Mouse (Mus musculus): ENCODE data around the gene Dhh.

The Dhh gene

DNA sequence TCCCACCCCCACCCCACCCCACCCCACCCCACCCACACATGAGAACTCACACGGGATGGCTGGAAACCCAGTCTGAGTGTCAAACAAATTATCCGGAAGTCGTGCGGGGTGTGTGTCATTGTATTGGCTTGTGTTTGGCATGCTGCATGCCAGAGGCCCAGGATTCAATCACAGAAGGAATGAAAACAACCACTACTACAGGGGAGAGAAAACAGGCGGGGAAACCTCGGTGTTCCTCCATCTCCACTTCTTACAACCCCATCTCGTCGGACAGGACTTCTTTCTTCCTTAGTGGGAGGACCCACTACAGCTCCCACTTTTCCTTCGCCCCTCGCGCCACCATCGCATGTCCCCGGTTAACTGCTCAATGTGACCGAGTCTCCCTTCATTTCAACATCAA, 18.8 kb upstream of the Dhh start:
- DNase-seq (ENCODE audit: extremely low spot score, low read depth, low spot score): no peak

DNA sequence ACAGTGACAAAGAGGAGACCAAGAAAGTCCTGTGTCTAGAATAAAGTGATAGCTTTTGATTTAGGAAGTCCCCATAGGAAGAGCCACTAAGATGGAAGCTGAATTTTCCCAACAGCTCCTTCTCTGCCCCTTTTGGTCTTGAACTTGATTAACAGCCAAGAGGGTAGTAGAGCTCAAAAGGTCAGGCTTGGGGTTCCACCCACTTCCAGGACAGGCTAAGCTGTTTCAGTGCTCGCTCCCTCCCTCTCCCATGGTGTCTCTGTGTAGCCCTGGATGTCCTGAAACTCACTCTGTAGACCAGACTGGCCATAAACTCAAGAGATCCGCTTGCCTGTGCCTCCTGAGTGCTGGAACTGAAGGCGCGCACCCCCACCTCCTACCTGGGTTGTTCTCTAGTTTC, 17.7 kb upstream of the Dhh start:
- DNase-seq (ENCODE audit: extremely low spot score, low read depth, low spot score): no peak

DNA sequence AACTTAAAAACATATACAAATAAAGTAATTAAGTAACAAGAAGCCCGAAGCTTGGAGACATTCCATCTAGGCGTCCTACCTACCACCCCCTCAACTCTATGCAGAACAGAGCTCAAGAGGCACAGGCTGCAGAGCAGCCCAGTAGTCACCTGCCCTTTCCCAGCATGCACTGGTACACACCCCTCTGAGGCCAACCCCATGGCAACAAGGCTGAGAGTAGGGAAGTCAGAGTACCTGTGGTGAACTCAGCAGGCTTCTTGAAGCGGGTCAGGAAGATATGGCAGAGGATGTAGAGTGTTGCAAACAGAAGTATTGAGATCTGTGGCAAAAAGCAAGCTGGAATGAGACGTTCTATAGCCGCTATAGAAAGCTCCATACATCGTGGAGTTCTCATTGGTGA, 16.6 kb upstream of the Dhh start:
- DNase-seq (ENCODE audit: extremely low spot score, low read depth, low spot score): no peak

DNA sequence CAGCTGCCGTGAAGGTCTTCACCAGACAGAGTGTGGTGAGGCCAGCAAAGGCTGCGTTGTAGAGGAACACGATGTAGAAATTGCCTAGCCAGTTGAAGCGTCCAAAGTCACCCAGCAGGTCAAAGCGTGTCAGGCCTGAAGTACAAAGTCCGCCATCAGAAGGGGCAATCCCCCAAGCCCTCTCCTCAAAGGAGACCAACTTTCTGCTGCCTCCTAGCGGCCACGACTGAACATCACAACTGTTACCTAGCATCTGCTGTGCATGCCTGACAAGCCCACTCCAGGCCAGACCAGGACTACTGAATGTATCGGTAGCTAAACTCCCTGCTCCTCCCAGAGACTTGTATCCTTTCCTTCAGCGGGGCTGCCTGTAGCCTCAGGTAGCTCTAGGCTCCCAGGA, 6.4 kb upstream of the Dhh start:
- no peak for DNase-seq (ENCODE audit: extremely low spot score, low read depth, low spot score)

DNA sequence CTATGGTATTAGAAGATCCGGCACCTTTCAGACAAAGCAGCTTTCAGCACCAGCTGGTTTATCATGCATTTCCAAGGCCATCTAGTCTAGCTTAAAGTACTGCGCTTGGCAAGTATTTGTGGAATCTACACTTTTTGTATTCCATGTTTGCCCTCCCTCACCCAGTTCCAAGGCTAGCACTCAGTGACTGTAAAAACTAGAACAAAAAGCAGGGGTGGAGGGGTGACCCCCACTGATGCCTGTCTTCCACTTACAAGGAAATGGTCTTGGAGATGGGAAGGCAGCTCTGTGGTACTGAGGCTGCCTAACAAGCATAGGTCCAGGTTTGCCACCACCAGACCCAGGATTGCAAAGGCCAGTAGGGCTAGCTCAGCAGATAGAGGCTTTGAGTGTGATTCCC, 4.3 kb upstream of the Dhh start:
- DNase-seq (ENCODE audit: extremely low spot score, low read depth, low spot score): no peak

DNA sequence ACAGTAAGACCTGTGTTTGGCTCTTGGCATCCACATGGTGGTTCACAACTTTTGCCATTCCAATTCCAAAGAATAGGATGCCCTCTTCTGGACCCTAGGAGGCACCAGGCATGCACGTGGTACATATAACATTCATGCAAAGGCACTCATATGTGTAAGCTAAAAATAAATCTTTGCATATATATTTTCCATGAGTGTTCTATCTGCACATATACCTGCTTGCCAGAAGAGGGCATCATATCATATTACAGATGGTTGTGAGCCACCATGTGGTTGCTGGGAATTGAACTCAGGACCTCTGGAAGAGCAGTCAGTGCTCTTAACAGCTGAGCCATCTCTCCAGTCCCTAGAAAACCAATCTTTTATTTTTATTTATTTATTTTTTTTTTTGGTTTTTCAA, 3.2 kb upstream of the Dhh start:
- DNase-seq (ENCODE audit: extremely low spot score, low read depth, low spot score): no peak

DNA sequence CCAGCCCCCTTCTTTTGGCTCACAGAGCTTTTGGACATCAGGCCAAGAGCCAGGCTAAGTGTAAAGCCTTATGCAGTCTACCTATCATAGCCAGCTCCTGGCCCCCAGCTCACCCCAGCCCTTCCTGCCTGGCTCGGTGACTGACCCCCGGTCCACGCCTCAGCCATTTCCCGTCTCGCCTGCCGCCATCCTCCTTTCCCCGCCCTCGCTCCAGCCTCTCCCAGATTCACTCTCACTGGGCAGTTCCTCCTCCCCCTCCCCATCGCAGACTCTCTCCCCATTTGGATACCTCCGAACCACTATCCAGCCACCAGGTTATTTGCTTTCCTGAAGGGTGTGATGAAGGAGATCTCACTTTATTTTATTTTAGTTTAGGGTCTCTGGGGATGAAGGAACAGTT, 845 bp downstream of the Dhh start:
- DNase-seq (ENCODE audit: extremely low spot score, low read depth, low spot score): no peak

DNA sequence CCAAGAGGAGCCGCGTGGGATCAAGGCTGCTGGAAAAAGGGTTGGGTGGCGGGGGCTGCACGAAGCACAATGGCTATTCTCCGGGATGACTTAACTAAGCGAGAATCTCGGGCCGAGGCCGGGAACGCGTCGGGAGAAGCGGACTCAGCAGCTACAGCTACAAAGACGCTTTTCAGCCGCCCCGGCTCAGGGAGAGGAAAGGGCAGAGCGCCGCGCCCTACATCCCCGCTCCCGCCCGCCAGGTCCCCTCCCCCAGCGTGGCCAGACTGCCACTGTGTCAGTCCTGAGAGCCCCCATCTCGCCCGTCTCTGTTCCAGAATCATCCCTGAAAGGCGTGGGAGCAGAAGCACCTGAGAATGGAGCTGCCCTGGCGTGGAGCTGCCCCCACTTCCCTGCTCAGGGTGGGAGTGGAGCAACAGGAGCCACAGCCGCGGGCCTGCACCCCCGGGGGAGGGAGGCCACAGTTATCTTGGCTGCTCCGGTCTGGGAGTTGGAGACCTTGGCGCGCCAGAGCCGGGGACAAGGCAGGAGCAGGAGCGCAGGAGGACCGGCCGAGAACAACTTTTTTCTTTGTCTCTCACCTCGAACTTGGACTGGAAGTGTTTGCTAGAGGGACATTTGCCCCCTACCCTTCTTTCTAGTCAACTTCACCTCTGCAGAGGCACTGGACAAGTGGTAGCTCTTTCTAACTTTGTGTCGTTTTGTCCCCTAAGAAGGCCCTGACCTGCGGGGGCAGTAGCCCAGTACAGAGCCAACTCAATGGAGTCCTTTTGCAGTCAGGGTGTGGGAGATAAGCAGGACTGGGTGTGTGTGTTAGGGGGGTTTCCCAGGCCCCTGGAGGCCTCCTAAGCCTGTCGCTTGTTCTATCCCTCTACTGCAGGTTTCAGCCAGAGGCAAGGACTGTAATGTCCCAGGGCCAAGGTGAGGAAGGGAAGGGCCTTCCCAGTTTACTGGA, 2.4 kb downstream of the Dhh start:
- no peak for DNase-seq (ENCODE audit: extremely low spot score, low read depth, low spot score)

DNA sequence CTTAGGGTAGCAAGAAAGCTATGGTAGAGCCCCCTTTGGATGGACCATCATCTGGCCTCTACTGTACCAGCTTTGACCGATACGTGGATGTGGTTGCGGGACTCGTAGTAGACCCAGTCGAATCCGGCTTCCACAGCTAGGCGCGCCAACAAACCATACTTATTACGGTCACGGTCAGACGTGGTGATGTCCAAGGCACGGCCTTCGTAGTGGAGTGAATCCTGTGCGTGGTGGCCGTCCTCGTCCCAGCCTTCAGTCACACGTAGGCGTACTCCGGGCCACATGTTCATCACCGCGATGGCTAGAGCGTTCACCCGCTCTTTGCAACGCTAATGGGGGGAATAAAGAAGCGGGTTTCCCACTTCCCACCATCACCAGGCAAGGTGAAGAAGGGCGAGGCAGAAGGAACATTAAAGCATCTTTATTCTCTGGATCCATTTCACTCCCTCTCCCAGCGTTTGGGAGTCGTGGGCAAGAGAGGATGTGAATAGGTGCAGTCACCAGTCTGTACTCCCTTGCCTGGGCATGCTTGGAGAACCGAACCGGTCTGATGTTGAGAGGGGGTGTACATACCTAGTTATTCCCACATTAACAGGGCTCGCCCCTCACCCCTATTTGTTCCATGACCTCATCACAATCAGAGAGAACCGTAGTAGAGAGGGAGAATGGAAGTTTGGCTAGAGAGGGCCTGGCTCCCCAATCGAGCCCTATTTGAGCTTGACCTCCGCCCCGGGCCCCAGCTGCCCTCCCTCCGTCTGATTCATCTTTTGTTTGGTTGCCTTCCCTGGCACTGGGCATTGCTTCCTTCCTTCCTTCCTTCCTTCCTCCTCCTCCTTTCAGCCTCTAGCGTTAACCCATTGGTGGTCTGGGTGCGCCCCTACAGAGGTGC, 3.4 kb downstream of the Dhh start:
- DNase-seq (ENCODE audit: extremely low spot score, low read depth, low spot score): no peak

DNA sequence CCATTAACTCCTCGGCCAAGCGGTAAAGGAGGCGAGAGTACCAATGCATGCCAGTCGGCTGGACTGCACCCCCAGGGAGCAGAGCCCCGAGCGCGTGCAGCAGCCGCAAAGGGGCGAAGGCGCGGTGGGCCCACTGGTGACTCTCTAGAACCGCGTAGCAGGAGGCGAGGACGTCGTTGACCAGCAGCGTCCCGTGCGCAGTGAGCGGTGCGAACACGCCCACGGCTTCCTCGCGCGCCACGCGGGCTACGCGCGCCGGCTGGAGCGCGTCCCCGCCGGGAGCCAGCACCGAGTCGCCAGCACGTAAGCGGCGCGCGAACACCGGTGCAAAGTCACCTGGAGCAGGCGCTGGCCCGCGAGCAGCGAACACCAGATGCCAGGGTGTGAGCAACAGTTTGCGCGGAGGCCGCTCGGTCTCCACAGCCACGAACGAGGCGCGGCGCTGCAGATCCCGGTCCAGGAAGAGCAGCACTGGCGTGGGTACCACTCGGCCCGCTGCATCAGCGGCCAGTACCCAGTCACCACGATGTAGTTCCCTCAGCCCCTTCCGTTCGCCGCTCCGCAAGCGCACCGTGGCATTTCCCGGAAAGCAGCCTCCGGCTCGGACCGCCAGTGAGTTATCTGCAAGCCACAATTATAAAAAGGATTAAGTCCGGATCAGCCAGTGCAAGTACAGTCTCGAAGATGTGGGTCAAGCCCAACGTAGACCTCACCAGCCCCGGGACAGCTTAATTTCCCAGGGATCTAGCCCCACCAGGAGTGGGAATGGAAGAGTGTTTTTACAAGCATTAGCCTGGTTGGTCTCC, 4.2 kb downstream of the Dhh start, which contains the start of gene Rhebl1:
Rhebl1 (minus strand) TSS at position 601 of the 806 bp plus-strand sequence.
- no peak for DNase-seq (ENCODE audit: extremely low spot score, low read depth, low spot score)

DNA sequence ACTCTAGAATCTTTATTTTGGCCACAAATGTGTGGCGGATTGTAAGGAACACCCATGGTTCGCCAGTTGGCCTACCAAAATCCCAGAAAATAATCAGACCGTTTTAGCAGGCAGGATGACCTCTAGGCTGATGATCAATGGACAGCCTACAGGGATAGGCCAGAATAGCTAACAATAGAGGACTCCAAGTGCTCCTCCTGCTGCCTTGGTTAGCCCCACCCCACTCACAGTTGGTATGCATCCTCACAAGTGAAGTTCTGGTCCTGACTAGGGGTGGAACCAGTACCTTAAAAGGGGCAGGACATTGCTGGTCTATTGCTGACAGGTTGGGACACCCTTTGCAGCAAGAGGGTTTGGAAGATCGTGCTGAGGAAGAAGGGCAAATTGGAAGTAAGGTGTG, 5.3 kb downstream of the Dhh start:
- no peak for DNase-seq (ENCODE audit: extremely low spot score, low read depth, low spot score)

DNA sequence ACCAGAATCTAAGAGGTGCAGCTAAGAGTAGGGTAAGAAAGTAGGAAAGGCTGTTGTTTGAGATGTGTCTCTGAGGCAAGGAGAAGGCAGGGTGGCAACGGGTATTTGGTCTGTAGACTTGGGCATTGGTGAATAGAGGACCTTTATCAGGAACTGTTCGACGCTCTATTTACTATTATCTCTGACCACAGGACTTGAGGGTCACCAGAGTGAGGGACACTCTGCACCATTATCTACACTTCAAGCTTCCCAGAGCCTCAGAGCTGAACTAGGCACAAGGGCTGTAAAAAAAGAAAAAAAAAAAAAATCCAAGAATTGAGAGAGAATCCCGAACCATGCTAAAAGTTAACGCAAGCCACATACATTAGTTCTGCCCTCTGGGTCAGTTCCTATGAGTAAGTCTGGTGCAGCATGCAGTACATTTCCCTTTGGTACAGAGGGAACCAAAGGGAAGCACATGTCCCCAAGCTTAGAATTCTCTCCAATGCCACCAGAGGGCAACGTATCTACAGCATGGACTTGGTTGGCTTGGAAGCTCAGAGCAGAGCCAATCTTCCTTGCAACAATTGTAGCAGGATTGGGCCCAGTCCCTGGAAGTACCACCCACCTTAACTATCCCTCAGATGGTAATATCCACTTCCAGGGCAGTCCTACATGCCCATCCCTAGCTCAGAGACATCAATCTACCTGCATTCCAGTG, 6.3 kb downstream of the Dhh start:
- DNase-seq (ENCODE audit: extremely low spot score, low read depth, low spot score): no peak

DNA sequence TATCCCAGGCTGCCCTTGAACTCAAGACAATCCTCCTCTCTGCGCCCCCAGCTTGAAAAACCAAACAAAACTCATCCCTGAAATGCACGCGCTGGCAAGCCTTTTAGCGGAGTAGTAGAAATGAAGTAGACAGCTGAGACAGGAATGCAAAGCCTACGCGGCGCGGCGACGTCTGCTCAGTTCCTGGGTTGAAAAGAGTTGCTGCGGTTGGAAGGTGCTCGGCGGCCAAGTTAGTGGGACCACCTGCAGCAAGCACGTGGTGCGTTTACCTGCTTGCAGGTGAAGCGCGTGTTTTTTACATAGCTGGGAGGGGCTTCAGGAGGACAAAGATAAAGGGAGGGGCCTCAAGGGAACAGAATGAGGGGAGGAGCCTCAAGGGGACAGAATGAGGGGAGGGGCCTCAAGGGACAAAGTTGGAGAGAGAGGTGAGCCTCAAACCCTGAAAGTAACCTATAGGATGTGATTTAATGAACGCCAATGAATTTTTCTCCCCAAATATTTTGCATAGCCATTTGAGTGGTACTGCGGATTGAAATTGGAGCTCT, 7.1 kb downstream of the Dhh start:
- DNase-seq (ENCODE audit: extremely low spot score, low read depth, low spot score): no peak

DNA sequence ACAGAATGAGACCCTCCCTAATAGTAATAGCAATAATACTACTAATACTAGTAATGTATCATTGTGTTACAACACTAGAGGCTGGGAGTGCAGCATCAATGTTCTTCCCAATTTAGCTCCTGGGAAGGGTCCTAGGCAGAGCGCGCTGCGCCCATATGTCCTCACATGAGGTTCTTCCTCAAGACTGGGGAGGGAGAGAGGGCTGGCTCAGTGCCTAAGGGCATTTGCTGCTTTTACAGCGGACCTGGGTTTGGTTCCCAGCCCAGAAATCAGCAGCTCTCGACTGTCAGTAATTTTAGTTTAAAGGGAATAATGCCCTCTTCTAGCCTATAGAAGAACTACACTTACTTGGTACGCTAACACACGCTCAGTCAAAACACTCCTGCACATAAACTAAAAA, 10.8 kb downstream of the Dhh start:
- no peak for DNase-seq (ENCODE audit: extremely low spot score, low read depth, low spot score)

DNA sequence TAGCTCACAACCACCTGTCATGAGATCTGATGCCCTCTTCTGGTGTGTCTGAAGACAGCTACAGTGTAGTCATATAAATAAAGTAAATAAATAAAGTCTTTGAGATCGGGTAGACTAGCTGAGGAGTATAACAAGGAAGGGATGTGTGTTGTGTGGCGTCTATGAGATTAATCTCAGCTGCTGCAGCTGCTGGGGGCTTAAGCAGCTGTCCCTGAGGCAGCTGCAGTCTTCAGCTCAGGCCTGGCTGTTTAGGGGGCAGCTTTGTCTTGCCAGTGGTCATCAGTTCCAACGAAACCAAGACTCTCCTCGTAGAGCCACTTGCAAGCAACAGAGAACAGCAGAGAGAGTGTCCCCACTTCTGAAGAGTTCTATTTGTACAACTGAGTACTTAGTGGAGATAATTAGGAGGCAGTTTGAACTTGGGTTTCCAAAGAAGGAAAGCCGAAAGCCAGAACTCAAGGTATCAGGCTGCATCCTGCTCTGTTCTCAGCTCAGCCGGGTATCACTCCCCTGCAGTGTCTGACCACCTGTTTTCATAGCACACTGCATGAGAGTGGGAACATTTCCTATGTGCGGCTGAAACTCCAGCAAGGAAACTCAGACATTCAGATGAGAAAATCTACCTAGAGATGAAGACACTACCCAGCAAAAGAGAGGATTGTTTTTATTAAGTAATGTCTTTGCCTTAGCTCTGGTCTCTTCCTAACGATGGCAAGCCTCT, 11.5 kb downstream of the Dhh start:
- no peak for DNase-seq (ENCODE audit: extremely low spot score, low read depth, low spot score)

DNA sequence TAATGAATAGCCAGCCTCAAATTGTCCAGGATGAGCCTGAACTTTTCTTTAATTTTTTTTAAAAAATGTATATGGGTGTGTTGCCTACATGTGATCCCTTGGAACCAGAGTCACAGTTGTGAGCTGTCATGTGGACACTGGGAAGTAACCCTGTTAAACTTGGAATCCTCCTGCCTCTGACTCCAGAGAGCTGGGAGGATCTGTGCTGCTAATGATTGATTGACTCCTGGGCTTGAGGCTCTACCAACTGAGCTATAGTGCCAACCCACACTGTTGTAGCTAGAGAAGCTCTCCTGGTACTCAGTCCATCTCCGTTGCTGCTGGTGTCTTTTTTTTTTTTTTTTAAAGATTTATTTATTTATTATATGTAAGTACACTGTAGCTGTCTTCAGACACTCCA, 14.2 kb downstream of the Dhh start:
- DNase-seq (ENCODE audit: extremely low spot score, low read depth, low spot score): no peak

DNA sequence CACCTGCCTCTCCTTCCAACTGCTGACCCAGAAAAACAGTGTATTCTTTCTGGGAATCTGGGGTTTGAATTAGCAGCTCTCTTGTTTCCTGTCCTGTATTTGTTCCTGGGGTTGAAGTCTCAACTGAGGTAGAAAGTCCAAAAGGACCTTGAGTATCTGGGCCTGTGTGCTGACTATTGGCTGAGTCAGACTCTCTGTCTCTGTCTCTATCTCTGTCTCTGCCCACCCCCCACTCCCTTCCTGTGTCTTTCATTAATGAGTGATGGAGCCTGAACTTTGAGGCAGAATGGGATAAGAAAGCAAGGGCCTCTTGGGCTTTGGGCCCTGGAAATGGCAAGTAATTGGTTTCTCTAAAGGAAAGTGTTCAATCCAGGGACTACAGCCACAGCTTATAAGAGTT, 14.7 kb downstream of the Dhh start:
- no peak for DNase-seq (ENCODE audit: extremely low spot score, low read depth, low spot score)

DNA sequence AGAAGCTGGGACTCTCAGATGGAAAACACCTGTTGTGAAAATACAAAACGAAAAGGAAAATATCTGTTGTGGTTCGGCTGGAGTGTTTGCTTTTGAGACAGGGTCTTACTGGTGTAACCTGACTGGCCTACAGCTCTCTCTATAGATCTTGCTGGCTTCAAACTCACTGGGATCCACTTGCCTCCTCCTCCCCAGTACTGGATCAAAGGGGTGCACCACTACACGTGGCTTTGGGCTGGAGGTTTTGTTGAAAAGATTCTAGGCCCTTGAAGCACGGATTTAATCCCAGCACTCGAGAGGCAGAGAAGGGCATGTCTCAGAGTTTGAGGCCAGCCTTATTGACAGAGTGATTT, 16.7 kb downstream of the Dhh start:
- DNase-seq (ENCODE audit: extremely low spot score, low read depth, low spot score): no peak

DNA sequence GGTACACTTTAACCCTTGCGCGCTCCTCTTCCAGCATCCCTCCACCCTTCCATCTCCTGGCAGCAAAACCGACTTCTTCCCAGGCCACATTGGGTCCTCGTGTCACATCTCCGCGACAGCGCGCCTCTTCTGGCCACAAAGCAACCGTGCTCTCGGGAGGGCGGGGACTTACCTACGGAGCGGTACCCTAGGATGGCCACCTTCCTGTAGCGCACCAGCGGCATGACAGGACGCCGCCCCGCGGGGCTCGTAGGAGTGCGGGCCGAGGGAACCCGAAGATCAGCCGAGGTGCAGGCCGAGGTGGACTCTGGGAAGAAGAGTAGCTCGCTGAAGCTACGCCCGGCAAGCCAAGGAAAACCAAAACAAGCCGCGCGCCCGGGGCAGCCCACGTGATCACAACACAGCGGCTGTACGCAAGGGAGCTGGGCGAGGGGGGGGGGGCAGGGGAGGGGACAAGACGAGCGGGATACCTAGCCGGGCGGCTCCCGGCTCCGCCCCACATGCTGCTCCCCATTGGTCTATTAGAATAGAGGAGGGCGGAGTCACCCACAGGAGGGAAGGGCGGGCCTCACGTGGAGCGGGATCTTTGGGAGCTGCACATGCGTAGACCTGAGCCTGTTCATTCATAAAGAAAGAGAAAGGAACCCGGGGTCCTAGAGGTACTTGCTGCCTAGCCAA, 17.2 kb downstream of the Dhh start:
- no peak for DNase-seq (ENCODE audit: extremely low spot score, low read depth, low spot score)
